Mouse (Mus musculus) hindbrain, embryonic 12.5 days (tissue): ENCODE measurements around the gene Nxnl1. TPM values are rescaled to one million over a fixed set of nuclear protein-coding genes. Genes with fewer than 3 reads are reported as not detected.

Experiments used
- ATAC-seq: fragments of 200-750 bp; cut with Nextera tagmentation; 2 replicates; pipeline ENCODE4 v1.8.0; 2017; ENCODE audit warnings: moderate TSS enrichment; ENCODE audit not compliant: low FRiP score
- H3K27ac ChIP-seq: fragments of 300-500 bp; sonication (generic); 2 replicates; pipeline ENCODE4 v1.5.1; 2016; ENCODE audit warnings: mild to moderate bottlenecking
- H3K27me3 ChIP-seq: fragments of 300-500 bp; sonication (generic); 2 replicates; pipeline ENCODE4 v1.6.1; 2016; ENCODE audit warnings: mild to moderate bottlenecking
- H3K36me3 ChIP-seq: fragments of 300-500 bp; sonication (generic); 2 replicates; pipeline ENCODE4 v1.6.1; 2016; ENCODE audit warnings: mild to moderate bottlenecking
- H3K4me1 ChIP-seq: fragments of 300-500 bp; sonication (generic); 2 replicates; pipeline ENCODE4 v1.6.1; 2016
- H3K4me2 ChIP-seq: fragments of 300-500 bp; sonication (generic); replicated peaks from 2 replicates; pipeline ENCODE4 v1.6.1; 2016; ENCODE audit warnings: mild to moderate bottlenecking
- H3K4me3 ChIP-seq: fragments of 300-500 bp; sonication (generic); 2 replicates; pipeline ENCODE4 v1.5.1; 2016; ENCODE audit warnings: mild to moderate bottlenecking
- H3K9ac ChIP-seq: fragments of 300-500 bp; sonication (generic); 2 replicates; pipeline ENCODE4 v1.6.1; 2016; ENCODE audit warnings: mild to moderate bottlenecking, moderate library complexity
- H3K9me3 ChIP-seq: fragments of 300-500 bp; sonication (generic); replicated peaks from 2 replicates; pipeline ENCODE4 v1.6.1; 2016; ENCODE audit warnings: mild to moderate bottlenecking
- WGBS: fragments of 180-500 bp; shearing (Covaris S2); methylation state at CpG from one replicate; pipeline ENCODE4 v1.1.7; 2016; 5-methylcytosine and 5-hydroxymethylcytosine counted together
- polyA plus RNA-seq: library from polyadenylated mRNA; unstranded; fragments of >200 nt; fragmentation: Nextera tagmentation; extraction: Ambion mirVana; gene quantifications from 2 replicates; pipeline ENCODE4 v1.2.1, GENCODE M21; 2016

Nxnl1 gene
- polyA plus RNA-seq, 1 experiment from 2014 or later: not detected

DNA sequence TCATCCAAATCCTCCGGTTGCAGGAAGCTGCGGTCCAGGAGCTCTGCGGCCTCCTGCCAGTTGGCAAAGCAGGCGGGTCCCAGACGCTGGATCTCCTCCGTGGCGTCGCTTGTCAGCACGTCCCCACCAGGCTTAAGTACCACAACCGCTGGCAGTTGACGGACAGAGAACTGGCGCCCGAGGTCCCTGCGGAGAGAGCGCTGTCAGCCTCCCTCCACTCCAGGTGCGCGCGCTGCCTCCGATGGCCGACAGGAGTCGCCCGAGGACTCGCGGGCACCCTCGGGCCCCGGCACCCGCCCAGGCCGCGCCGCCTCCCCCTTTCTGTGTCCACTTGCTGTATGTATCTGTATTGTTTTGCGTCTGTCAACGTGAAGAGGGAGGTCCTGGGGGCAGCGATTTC is 3.6 kb downstream of the Nxnl1 start:
- Histone ChIP-seq H3K4me3 (peak overlapping the region; percentile 18; the same call in 1 of the 2 replicates), H3K36me3 (no peaks in the 10 kb centered on the region), H3K27ac (no peak overlapping the region), H3K9ac (no peak overlapping the region), H3K4me1 (peaks cover 13% of the 10 kb centered on the region; the same call in 1 of the 2 replicates), H3K27me3 (peaks cover 88% of the 10 kb centered on the region), H3K9me3 (no peaks in the 10 kb centered on the region), H3K4me2 (peak overlapping the region; percentile 42)
- 1% methylated on average over 33 of the region's 33 CpGs for WGBS
- ATAC-seq: 0 out of 2 replicates have a peak, but pooled peaks have one; percentile 21

DNA sequence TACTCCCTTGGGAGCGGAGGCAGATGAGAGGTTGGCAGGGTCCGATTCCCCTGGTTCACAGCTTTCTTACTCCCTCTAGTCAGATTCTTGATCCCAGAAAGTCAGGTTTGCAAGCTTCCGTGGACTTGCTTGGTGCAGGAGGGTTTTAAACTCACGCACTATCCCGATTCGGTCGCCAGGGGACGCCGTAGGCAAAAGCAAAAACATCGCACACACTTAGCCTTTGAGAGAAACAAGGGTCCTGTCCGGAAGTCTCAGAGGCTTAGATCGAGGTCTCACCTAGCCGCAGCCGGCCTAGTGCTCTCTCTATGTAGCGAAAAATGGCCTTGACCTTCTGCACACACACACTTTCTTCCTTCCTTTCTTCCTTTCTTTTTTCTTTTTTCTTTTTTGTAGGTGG is 5.0 kb downstream of the Nxnl1 start:
- Histone ChIP-seq H3K27me3 (peaks cover 92% of the 10 kb centered on the region), H3K36me3 (no peaks in the 10 kb centered on the region), H3K9me3 (no peaks in the 10 kb centered on the region), H3K4me2 (no peak overlapping the region), H3K9ac (no peak overlapping the region), H3K4me3 (no peak overlapping the region), H3K4me1 (peaks cover 13% of the 10 kb centered on the region; the same call in 1 of the 2 replicates), H3K27ac (no peak overlapping the region)
- ATAC-seq: 0 out of 2 replicates have a peak, but pooled peaks have one; percentile 46
- 5% methylated on average over 15 of the region's 15 CpGs for WGBS

DNA sequence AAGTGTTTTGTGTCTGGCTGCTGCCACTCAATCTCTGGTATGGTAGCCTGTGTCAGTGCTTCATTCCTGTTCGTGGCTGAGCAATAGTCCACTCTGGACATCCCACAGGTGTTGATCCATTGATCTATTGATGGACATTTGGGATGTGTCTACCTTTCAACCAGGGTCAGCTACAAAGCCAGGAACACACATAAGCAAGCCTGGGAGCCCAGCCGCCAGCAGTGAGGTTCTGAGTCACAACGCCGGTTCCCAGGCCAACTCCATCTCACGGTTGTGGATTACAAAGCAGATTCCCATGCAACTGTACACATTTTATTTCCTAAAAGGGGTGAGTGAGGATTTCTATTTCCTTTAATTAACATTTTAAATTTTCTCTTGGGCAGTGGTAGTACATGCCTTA is 5.6 kb downstream of the Nxnl1 start:
- H3K4me1 ChIP-seq: peaks cover 13% of the 10 kb centered on the region; the same call in 1 of the 2 replicates
- 90% methylated on average over 5 of the region's 5 CpGs for WGBS
- no peak for ATAC-seq

DNA sequence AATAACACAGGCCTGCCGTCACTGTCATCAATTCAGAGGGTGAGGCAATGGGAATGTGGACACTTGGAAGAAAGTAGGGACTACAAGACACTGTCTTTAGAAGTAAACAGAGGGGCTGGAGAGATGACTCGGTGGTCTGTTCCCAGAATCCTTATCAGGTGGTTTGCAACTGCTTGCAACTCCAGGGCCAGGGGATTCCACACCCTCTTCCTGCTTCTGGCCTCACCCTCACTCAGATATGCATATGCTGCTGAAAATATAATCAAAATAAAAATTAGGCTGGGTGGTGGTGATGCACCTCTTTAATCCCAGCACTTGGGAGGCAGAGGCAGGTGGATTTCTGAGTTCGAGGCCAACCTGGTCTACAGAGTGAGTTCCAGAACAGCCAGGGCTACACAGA is 6.3 kb downstream of the Nxnl1 start:
- Histone ChIP-seq H3K4me2 (no peak overlapping the region), H3K9me3 (no peaks in the 10 kb centered on the region), H3K27ac (no peak overlapping the region), H3K9ac (no peak overlapping the region), H3K4me1 (peaks cover 13% of the 10 kb centered on the region; the same call in 1 of the 2 replicates), H3K4me3 (no peak overlapping the region), H3K36me3 (no peaks in the 10 kb centered on the region), H3K27me3 (peaks cover 96% of the 10 kb centered on the region)
- 86% methylated on average over 3 of the region's 3 CpGs for WGBS
- ATAC-seq: no peak

More for the DNA sequence above, 5.6 kb downstream of the Nxnl1 start:
- Histone ChIP-seq H3K9ac (no peak overlapping the region), H3K4me3 (no peak overlapping the region), H3K27me3 (peaks cover 93% of the 10 kb centered on the region), H3K27ac (no peak overlapping the region), H3K36me3 (no peaks in the 10 kb centered on the region), H3K4me2 (no peak overlapping the region), H3K9me3 (no peaks in the 10 kb centered on the region)

DNA sequence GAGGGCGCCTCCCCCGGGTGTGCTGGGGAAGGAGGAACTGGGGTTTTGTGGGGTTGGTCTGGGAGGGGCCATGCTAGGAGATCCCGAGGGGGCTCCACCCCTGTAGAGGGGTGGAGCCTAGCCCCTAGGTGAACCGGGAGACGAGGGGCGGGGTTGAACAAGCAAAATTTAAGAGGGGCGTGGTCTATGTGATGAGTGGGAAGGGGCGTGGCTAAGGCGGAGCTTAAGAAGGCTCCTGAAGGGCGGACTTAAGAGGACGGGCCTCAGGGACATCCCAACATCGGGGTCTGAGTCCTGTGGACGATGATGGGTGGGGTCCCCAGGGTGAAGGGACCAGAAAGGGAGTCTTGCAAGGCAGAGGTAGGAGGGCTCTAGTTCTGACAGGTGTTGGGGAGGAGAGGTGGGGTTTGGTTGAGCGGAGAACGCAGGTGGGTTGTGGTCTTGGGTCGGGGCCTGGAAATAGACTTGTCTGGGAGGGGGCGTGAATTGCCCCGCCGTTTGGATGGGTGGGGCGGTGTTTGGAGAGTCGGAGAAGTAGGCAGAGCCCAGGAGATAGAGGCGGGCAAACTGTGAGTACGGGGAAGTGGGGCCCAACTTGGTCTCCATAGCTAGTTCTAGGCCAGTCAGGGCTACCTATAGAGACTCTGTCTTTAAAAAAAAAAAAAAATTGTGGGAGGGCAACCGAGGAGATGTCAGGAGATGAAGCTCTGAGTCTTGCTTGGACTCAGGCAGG is 7.3 kb downstream of the Nxnl1 start:
- Histone ChIP-seq H3K4me2 (peak overlapping the region; percentile 35), H3K9me3 (no peaks in the 10 kb centered on the region), H3K4me3 (peak overlapping the region; percentile 10), H3K27me3 (peaks cover 91% of the 10 kb centered on the region), H3K27ac (no peak overlapping the region), H3K9ac (no peak overlapping the region), H3K4me1 (peaks cover 13% of the 10 kb centered on the region; the same call in 1 of the 2 replicates), H3K36me3 (no peaks in the 10 kb centered on the region)
- 2% methylated on average over 24 of the region's 24 CpGs for WGBS
- ATAC-seq: no peak

DNA sequence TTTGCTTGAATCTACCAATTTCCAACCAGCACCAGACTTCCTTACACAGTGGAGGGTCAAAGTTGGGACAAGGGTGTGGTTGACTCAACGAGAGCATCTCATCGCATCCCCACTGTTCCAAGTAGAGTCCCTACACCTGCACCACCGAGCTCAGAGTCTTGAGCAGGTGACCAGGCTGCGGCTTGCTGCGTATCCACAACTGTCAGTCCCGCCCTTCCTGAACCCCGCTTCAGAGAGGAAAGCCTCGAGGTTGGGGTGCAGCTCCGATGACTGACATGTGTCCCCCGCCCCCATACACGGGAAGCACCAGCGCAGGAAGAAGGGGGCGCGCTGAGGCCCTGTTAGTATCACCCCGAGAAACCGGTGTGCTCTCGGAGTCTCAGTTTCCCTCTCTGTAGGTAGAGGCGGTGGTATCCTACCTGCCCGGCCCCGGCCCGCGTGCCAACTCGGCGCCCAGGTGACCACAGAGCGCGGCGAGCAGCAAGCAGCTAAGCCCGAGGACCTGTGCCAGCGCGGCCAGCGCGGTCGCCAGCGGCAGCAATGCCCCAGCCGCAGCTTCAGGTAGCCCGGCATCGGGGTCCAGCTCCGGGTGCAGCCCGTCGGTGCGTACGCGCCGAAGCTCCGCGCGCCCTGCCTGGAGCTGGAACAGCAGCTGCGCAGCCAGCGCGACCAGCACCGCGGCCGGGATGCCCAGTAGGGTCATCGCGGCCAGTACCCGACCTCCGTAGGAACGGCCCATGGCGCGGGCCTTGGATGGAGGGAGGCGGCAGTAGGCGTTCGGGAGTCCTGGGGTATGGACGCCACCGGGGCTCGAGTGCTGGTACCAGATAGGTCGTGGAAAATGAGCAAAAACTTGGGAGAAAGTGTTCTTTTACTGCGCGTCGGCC is 8.1 kb downstream of the Nxnl1 start, which contains the start of gene Tmem221:
Gene Tmem221 (minus strand): TSS at position 801 of the 887 bp plus-strand sequence.
- H3K9ac ChIP-seq: no peak within 1 kb of the TSS
- no peaks in the 10 kb centered on the region for H3K36me3 ChIP-seq
- peaks cover 13% of the 10 kb centered on the region; the same call in 1 of the 2 replicates for H3K4me1 ChIP-seq
- no peak for ATAC-seq
- no peak within 1 kb of the TSS for H3K27ac ChIP-seq
- H3K9me3 ChIP-seq: no peaks in the 10 kb centered on the region
- H3K4me2 ChIP-seq: peak within 1 kb of the TSS; percentile 35
- 3% methylated on average over 70 of the region's 70 CpGs for WGBS
- peak within 1 kb of the TSS; percentile 10 for H3K4me3 ChIP-seq
- peaks cover 88% of the 10 kb centered on the region for H3K27me3 ChIP-seq

DNA sequence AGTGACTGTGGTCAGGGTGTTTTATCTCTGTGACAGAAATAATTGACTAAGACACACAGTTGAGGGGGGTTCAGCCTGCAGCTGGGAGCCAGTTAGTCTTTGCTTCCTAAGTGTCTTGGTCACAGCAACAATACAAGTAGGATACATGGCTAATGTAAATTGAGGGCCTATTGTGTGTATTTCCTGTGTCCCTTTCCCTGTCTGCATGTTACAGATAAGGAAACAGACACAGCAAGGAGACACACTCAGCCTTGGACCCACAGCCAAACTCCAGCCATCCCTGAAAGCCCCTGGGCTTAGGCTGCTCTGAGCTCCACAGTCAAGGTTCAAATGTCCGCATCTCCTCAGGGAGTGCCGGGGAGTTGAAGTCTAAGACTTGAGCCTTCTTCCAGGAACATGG is 11.8 kb downstream of the Nxnl1 start:
- peaks cover 51% of the 10 kb centered on the region for H3K27me3 ChIP-seq
- H3K9ac ChIP-seq: no peak overlapping the region
- H3K4me2 ChIP-seq: no peak overlapping the region
- no peak overlapping the region for H3K4me3 ChIP-seq
- no peaks in the 10 kb centered on the region for H3K9me3 ChIP-seq
- WGBS: 100% methylated on average over 2 of the region's 2 CpGs
- 0 out of 2 replicates have a peak, but pooled peaks cover 5% of the 10 kb centered on the region for H3K4me1 ChIP-seq
- no peak for ATAC-seq
- H3K27ac ChIP-seq: no peak overlapping the region
- no peaks in the 10 kb centered on the region for H3K36me3 ChIP-seq

DNA sequence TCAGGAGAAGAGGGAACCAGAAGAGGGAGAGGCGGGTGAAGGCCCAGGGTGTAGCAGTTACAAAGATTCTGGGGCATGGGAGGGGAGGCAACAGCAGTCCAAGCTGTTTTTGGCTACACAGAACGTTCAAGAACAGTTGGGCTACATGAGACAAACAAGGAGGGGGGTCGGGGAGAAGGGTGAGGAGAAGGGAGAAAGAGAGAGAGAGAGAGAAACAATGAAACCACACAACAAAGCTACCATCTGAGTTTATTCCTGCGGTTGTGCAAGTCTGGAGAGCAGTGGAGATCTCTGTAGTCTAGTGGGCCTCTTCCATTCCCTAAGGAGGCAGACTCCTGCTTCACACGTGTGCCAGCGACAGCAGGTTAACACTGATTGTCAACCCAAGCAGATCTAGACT is 12.4 kb downstream of the Nxnl1 start:
- Histone ChIP-seq H3K9me3 (no peaks in the 10 kb centered on the region), H3K4me2 (no peak overlapping the region), H3K27ac (no peak overlapping the region), H3K27me3 (peaks cover 45% of the 10 kb centered on the region), H3K4me1 (0 out of 2 replicates have a peak, but pooled peaks cover 3% of the 10 kb centered on the region), H3K36me3 (no peaks in the 10 kb centered on the region), H3K9ac (no peak overlapping the region), H3K4me3 (no peak overlapping the region)
- 66% methylated on average over 6 of the region's 6 CpGs for WGBS
- ATAC-seq: no peak

DNA sequence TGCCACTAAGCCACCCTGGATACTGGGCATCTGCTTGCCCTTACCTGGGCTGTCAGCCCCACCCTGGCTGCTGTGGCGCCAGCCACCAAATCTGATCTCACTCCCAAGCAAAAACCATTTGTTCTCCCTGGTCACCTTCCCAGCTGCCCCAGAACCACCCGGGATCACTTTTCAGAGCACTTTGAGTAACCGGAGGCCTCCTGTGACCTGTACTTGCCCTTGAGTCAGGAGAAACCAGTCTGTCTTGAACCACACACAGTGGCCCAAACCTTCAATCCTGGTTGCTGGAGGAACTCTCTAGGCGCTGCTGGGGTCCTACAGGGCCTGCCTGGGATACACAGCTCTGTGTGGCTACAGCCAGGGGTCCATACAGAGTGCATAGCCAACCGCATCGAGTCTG is 13.6 kb downstream of the Nxnl1 start:
- ATAC-seq: no peak
- no peak overlapping the region for H3K4me3 ChIP-seq
- H3K4me2 ChIP-seq: no peak overlapping the region
- H3K9me3 ChIP-seq: no peaks in the 10 kb centered on the region
- no peaks in the 10 kb centered on the region for H3K4me1 ChIP-seq
- peaks cover 9% of the 10 kb centered on the region for H3K36me3 ChIP-seq
- H3K27ac ChIP-seq: no peak overlapping the region
- H3K27me3 ChIP-seq: peaks cover 33% of the 10 kb centered on the region
- H3K9ac ChIP-seq: no peak overlapping the region
- 63% methylated on average over 6 of the region's 6 CpGs for WGBS

DNA sequence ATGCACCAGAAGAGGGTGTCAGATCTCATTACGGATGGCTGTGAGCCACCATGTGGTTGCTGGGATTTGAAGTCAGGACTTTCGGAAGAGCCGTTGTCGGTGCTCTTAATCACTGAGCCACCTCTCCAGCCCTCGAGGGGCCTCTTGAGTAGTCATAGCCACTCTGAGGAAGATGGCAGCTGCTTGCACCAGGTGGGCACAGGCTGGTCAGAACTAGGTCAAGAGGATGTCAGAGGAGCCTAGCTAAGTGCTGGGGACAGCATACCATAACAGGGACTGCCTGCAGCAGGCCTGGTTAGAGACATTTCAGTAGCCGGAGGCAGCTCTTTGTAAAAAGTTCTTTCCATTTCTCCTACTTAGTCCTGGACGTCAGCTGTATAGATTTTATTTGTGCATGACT is 15.6 kb downstream of the Nxnl1 start:
- no peak overlapping the region for H3K27ac ChIP-seq
- H3K36me3 ChIP-seq: peaks cover 28% of the 10 kb centered on the region
- H3K9me3 ChIP-seq: no peaks in the 10 kb centered on the region
- ATAC-seq: no peak
- no peak overlapping the region for H3K4me2 ChIP-seq
- no peak overlapping the region for H3K9ac ChIP-seq
- H3K4me1 ChIP-seq: no peaks in the 10 kb centered on the region
- H3K4me3 ChIP-seq: no peak overlapping the region
- H3K27me3 ChIP-seq: peaks cover 12% of the 10 kb centered on the region
- WGBS: 74% methylated on average over 7 of the region's 7 CpGs

DNA sequence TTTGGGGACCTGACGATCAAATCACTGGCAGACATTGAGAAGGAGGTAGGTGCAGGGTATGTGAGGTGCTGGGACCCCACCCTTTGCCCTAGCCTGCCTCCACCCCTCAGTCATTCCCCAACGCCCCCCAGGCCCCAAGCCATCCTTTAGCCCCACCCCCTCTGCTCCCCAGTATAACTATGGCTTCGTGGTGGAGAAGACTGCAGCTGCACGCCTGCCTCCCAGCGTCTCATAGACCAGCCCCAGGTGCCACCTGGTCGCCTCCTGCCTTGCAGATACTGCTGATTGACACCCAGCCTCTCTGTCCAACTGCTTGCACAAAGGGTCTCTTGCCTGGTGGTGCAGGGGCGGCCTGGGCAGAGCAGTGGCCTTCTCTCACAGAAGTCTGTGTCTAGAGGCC is 18.8 kb downstream of the Nxnl1 start:
- Histone ChIP-seq H3K4me1 (peaks cover 8% of the 10 kb centered on the region), H3K27ac (no peak overlapping the region), H3K9me3 (no peaks in the 10 kb centered on the region), H3K4me3 (no peak overlapping the region), H3K9ac (no peak overlapping the region), H3K36me3 (peaks cover 35% of the 10 kb centered on the region), H3K27me3 (no peaks in the 10 kb centered on the region), H3K4me2 (no peak overlapping the region)
- ATAC-seq: no peak
- WGBS: 87% methylated on average over 7 of the region's 7 CpGs

DNA sequence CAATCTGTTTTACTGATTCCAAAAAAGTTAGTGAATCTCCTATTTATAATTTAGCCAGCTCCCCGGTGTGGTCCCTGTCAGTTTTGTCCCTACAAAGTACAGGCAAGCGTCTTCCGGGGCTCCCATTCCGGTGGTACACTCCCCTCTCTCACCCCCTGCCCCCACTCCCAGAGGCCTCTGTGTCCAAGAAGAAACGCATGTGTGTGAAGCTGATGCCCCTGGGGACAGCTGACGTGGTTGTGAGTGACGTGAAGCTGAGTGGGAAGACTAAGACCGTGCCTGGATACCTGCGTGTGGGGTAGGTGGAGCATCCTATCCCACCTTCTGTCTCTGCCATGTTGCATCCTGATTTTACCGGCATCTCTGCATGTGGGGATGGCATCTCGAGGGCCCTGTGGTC is 21.3 kb downstream of the Nxnl1 start:
- no peak overlapping the region for H3K9ac ChIP-seq
- no peak for ATAC-seq
- H3K4me1 ChIP-seq: peaks cover 8% of the 10 kb centered on the region
- H3K27ac ChIP-seq: no peak overlapping the region
- H3K4me2 ChIP-seq: no peak overlapping the region
- no peaks in the 10 kb centered on the region for H3K9me3 ChIP-seq
- H3K36me3 ChIP-seq: peaks cover 35% of the 10 kb centered on the region
- 92% methylated on average over 11 of the region's 11 CpGs for WGBS
- H3K4me3 ChIP-seq: no peak overlapping the region
- peaks cover under 1% of the 10 kb centered on the region; the same call in 1 of the 2 replicates for H3K27me3 ChIP-seq
